Mouse (Mus musculus): ENCODE results near the gene Itfg1.
A peak's percentile ranks its signal among the peaks of the same experiment; 100 is the strongest.
"Not testable (repeated sequence)": the region's sequence is repeated elsewhere in the genome, so short reads cannot be mapped to it uniquely, and the experiment has no call there.

The Itfg1 gene

GRCm38 (mm10) chr8:85840657-85841488 lies at the start of gene Itfg1, which contains the start of gene Phkb:
Gene Itfg1, minus strand, starts transcription at chr8:85840921.
Gene Phkb, plus strand, starts transcription at chr8:85840959.
- peak; percentile 93 for DNase-seq (ENCODE audit: low read depth, low spot score)

- no peak for DNase-seq (ENCODE audit: low read depth, low spot score)
Measured at GRCm38 (mm10) chr8:85884811-85885210, 44.1 kb upstream of the Itfg1 start.

DNA sequence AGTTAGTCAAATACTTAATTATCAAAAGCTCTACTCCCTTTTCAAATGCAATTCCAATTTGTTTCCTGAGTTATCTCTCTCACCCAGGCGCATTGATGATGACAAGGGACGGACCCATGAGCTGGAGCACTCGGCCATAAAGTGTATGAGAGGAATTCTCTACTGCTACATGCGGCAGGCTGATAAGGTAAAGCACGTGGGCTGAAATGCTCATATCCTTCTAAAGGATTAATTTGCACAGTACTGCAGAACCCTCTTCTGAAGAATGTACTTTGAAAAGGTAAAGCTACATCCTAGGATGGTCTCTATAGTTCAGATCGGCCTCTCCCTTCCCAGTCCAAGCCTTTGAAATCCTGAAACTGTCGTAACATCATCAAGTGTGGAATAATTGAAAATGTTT lies 38.9 kb upstream of the Itfg1 start:
- DNase-seq (ENCODE audit: low read depth, low spot score), result no peak

DNA sequence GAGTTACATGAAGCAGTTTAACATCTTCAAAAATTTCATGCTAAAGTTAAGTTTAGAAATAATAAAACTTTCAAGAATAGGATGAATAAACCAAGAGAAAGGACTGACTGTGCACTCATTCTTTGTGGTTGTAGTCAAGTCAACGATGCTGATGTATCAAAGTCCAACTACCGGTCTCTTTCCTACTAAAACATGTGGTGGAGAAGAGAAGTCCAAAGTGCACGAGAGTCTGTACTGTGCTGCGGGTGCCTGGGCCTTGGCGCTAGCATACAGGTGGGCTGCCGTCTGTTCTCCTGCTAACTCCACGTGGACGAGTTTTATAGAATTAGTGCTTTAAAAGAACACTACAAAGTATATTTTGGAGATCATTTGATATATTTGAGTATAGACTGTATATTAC lies 37.3 kb upstream of the Itfg1 start:
- no peak for DNase-seq (ENCODE audit: low read depth, low spot score)

- DNase-seq (ENCODE audit: low read depth, low spot score), result no peak
Measured at GRCm38 (mm10) chr8:85871660-85872059, 30.9 kb upstream of the Itfg1 start.

- DNase-seq (ENCODE audit: low read depth, low spot score), result no peak
Measured at GRCm38 (mm10) chr8:85862381-85862780, 21.7 kb upstream of the Itfg1 start.

DNA sequence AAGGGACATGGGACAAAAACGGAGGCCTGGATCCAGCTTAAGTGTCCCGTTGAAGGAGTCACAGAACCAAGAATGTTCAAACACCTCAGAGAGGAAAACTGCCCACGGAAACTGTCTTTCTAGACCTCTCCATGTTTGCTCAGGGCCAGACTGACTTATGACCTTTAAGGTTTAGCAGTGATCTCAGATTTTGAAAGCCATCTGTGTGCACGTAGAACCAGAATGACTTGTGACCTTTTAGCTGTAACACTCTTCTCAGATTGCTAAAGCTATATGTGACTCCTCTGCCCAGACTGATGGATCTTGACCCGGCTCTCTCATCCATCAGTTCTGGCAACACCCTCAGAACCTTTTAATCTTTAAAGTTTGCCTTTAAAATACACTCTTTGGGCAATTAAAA lies 19.9 kb upstream of the Itfg1 start:
- no peak for DNase-seq (ENCODE audit: low read depth, low spot score)

DNA sequence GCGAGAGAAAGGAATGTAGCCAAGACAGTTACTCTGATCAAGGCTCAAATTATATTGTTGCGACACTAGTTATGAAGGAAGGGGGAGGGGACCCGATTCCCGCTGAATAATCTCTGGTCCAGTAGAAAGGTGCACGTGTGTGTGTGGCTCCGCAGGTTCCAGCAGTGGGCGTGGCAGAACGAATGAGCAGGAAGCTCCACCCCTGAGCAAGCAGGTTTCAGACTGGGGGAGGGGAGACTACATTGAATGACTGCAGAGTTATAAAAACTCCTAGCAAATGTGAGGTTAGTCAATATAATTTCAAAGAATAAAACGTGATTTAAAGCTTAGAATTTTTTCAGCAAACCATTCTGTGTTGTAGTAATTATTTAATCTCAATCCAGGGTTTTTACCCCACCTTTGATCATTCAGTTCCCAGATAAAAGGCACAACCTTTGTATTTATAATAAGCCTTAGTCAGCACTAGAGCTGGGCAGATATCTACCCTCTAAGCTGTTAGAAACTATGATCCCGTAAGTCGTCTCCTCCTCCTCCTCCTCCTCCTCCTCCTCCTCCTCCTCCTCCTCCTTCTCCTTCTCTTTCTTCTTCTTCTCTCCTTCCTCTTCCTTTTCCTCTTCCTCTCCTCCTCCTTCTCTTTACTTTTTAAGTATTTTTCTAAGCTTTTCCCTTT lies 16.6 kb upstream of the Itfg1 start:
- DNase-seq (ENCODE audit: low read depth, low spot score), result peak; percentile 31

DNA sequence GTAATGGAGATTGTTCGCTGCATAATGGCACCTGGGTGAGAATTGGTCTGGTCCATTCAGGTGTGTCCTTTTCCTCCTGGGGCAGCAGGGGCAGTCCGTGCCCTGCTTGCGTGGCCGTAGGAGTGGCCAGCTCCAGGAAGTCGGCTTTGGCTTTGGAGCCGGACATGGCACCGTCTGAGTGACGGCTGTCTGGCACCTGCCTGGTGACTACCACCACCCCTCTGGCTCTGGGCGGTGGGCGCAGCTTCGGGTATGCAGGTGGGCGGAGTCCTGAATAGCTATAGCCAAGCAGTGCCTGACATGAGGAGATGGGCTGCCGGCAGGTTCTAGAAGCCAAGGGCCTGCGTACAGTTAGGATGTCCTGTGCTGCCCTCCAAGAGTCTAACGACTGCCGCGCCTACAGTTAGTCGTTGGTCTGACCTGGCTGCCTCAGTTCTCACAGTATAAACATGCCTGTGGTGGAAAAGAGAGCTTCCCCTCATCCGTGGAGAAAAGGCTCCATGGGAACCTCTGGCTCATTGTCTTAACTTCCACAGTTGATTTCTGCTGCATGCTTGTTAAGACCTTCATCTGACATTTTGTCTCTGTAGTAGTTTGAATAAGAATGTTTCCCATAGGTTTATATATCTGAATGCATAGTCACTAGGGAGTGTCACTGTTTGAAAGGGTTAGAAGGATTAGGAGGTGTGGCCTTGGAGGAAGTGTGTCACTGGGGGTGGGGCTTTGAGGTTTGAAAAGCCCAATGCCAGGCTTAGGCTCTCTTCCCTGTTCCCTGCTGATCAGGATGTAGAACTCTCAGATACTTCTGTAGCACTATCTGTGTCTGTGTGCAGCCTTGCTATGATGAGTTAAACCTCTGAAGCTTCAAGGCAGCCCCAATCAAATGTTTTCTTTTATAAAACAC lies 13.8 kb upstream of the Itfg1 start:
- peak; percentile 76 for DNase-seq (ENCODE audit: low read depth, low spot score)

- no peak for DNase-seq (ENCODE audit: low read depth, low spot score)
Measured at GRCm38 (mm10) chr8:85845887-85846286, 5.2 kb upstream of the Itfg1 start.

- DNase-seq (ENCODE audit: low read depth, low spot score), result no peak
Measured at GRCm38 (mm10) chr8:85841489-85841795, 721 bp upstream of the Itfg1 start.

GRCm38 (mm10) chr8:85839916-85840656 lies 635 bp downstream of the Itfg1 start:
- peak; percentile 71 for DNase-seq (ENCODE audit: low read depth, low spot score)

DNA sequence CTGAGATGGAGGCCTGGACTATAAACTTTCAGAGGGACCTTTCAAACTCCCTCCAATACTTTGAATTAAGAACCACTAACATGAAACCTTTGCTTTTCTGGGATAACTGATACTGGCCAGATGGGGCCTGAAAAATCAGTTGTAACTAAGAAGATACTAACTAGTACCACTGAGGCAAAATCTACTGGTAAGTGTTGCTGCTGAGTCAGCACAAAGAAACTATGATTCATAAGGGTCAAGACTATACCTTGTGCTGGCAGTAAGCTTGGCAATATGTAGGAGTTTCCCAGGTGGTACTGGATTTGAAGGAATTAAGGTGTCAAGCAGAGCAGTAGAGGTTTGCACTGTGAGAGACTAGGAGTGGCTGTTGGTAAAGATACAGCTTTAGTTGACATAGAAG lies 27.1 kb downstream of the Itfg1 start:
- no peak for DNase-seq (ENCODE audit: low read depth, low spot score)

- no peak for DNase-seq (ENCODE audit: low read depth, low spot score)
Measured at GRCm38 (mm10) chr8:85801408-85801807, 39.3 kb downstream of the Itfg1 start.

DNA sequence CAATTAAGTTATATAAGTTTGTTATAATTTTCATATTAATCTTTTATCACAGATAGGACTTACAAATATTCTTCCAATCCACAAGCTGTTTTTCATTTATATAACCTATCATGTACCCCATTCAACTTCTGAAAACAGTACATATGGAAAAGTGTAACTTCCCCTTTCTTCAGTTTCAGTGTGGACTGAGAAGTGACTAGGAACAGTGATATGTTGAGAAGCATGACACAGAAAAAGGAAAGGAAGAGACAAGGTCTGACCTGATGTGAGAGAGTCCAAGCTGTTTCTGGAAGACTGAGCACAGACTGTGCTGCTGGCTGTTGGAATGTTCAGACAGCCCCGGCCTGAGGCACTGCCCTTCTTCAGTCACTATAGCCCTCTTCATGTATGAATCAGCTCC lies 40.6 kb downstream of the Itfg1 start:
- no peak for DNase-seq (ENCODE audit: low read depth, low spot score)

GRCm38 (mm10) chr8:85796392-85796791 lies 44.3 kb downstream of the Itfg1 start:
- not testable (repeated sequence) for DNase-seq (ENCODE audit: low read depth, low spot score)

GRCm38 (mm10) chr8:85788341-85788740 lies 52.4 kb downstream of the Itfg1 start:
- DNase-seq (ENCODE audit: low read depth, low spot score), result no peak

- DNase-seq (ENCODE audit: low read depth, low spot score), result no peak
Measured at GRCm38 (mm10) chr8:85787909-85788308, 52.8 kb downstream of the Itfg1 start.

DNA sequence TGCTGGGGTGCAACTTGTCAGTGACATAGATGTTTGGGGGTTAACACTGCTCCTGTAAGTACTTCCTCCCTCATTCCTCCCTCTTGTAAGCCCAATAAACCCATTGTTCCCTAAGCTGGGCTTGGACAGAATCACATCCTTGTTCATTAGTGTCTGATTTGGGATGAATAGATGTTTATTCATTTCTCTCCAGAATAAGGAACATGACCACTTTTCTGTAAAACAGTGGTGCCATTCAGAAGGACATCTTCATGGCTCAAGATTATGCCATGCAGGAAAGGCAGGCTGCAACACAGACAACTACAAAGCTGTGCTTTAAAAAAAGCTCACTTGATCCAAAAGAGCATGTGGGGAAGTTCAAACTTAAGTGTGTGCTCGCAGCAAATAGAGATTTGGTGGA lies 55.2 kb downstream of the Itfg1 start:
- DNase-seq (ENCODE audit: low read depth, low spot score), result no peak

- DNase-seq (ENCODE audit: low read depth, low spot score), result no peak
Measured at GRCm38 (mm10) chr8:85783871-85784270, 56.9 kb downstream of the Itfg1 start.

GRCm38 (mm10) chr8:85780091-85780490 lies 60.6 kb downstream of the Itfg1 start:
- no peak for DNase-seq (ENCODE audit: low read depth, low spot score)

All from R1 (cell line).